Mouse (Mus musculus) lung, adult 2 months (tissue): ENCODE measurements around the gene Olfr1330.

Experiments used
- CTCF ChIP-seq: fragments of 200-500 bp; IDR thresholded peaks from 2 replicates; pipeline ENCODE4 v1.5.1; 2011; ENCODE audit warnings: mild to moderate bottlenecking, low read length, control low read depth; ENCODE audit not compliant: insufficient read depth
- POLR2A ChIP-seq: fragments of 200-500 bp; IDR thresholded peaks from 2 replicates; pipeline ENCODE4 v1.6.1; 2011; ENCODE audit warnings: low read depth, mild to moderate bottlenecking, control low read depth, low read length, borderline replicate concordance; ENCODE audit errors: extremely low read depth

DNA sequence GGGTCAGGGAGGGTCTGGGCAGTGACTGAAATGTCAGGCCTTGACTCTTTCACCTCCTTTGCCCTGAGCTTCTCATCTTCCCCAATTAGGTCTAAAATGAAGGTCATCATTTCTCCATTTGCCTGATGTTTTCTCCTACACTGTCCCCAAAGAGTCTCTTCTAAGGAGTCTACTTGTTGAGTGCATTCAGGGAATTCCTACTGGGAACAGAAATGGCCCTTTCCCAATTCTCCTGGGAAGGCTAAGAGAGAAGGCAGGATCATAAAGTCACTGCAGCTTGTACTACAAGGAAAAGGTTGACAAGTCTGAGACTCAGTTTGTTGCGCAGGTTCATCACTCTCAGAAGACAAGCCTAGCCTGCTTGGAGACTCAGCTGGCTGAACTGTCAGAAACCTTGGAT, 24.0 kb upstream of the Olfr1330 start, which contains the start of gene Olfr1331:
- TF ChIP-seq CTCF (no peak), POLR2A (no peak)
